Mouse (Mus musculus) CH12.LX (cell line): ENCODE measurements around the gene Gnas.

Source experiments
- CTCF ChIP-seq, 2 experiments: IDR thresholded peaks in 1 of 2; conservative IDR thresholded peaks in 1 of 2; 2 replicates each; pipeline ENCODE4 v1.5.1; 2011 to 2012; ENCODE audit warnings: low read depth in 2 of 2, low read length in 2 of 2, improper control_type of control experiment in 1 of 2, inconsistent platforms in 1 of 2, mild to moderate bottlenecking in 1 of 2, moderate library complexity in 1 of 2
- MAFK ChIP-seq: IDR thresholded peaks from 2 replicates; pipeline ENCODE4 v1.6.1; 2011; ENCODE audit warnings: low read length, improper control_type of control experiment; ENCODE audit not compliant: insufficient replicate concordance
- MEF2A ChIP-seq: IDR thresholded peaks from 2 replicates; pipeline ENCODE4 v1.6.1; 2014; ENCODE audit warnings: low read depth, mild to moderate bottlenecking, inconsistent platforms, low read length, improper control_type of control experiment, borderline replicate concordance

- TF ChIP-seq CTCF (conservative IDR thresholded peaks at IDR 0.05 in 1 of 2, IDR thresholded peaks at IDR 0.05 in 1 of 2; ENCODE audit: low read depth in 2 of 2, low read length in 2 of 2) (no peak), MAFK (no peak), MEF2A (no peak)
These were observed 16.5 kb downstream of the Gnas start for GRCm38 (mm10) chr2:174300666-174301065.
